Mouse (Mus musculus): Measurements from ENCODE around the gene Otud4.
"Not testable (repeated sequence)": the region's sequence is repeated elsewhere in the genome, so short reads cannot be mapped to it uniquely, and the experiment has no call there.

Gene Otud4

GRCm38 (mm10) chr8:79639586-79640451, at the start of gene Otud4:
Gene Otud4 (plus strand): TSS chr8:79639618.
- DNase-seq, result peak; percentile 41

GRCm38 (mm10) chr8:79600962-79601361, 38.5 kb upstream of the Otud4 start:
- DNase-seq, result no peak

- not testable (repeated sequence) for DNase-seq
Observed at GRCm38 (mm10) chr8:79603204-79603603, 36.2 kb upstream of the Otud4 start.

GRCm38 (mm10) chr8:79606225-79606624, 33.2 kb upstream of the Otud4 start:
- DNase-seq, result no peak

- DNase-seq, result no peak
Observed at GRCm38 (mm10) chr8:79606751-79607300, 32.6 kb upstream of the Otud4 start.

GRCm38 (mm10) chr8:79608701-79609100, 30.7 kb upstream of the Otud4 start:
- no peak for DNase-seq

GRCm38 (mm10) chr8:79610268-79610667, 29.1 kb upstream of the Otud4 start:
- DNase-seq, result no peak

GRCm38 (mm10) chr8:79612298-79612697, 27.1 kb upstream of the Otud4 start:
- DNase-seq, result no peak

- DNase-seq, result no peak
Observed at GRCm38 (mm10) chr8:79612965-79613364, 26.5 kb upstream of the Otud4 start.

- DNase-seq, result no peak
Observed at GRCm38 (mm10) chr8:79615741-79616350, 23.6 kb upstream of the Otud4 start.

GRCm38 (mm10) chr8:79618906-79619305, 20.5 kb upstream of the Otud4 start:
- DNase-seq, result no peak

- DNase-seq, result no peak
Observed at GRCm38 (mm10) chr8:79619353-79619752, 20.1 kb upstream of the Otud4 start.

GRCm38 (mm10) chr8:79620000-79620399, 19.4 kb upstream of the Otud4 start:
- DNase-seq, result no peak

- no peak for DNase-seq
Observed at GRCm38 (mm10) chr8:79620489-79621276, 18.7 kb upstream of the Otud4 start.

GRCm38 (mm10) chr8:79622346-79622745, 17.1 kb upstream of the Otud4 start:
- no peak for DNase-seq

- no peak for DNase-seq
Observed at GRCm38 (mm10) chr8:79623351-79623750, 16.1 kb upstream of the Otud4 start.

GRCm38 (mm10) chr8:79624416-79624815, 15.0 kb upstream of the Otud4 start:
- no peak for DNase-seq

- no peak for DNase-seq
Observed at GRCm38 (mm10) chr8:79626213-79626612, 13.2 kb upstream of the Otud4 start.

GRCm38 (mm10) chr8:79635491-79635890, 3.9 kb upstream of the Otud4 start:
- DNase-seq, result no peak

- DNase-seq, result no peak
Observed at GRCm38 (mm10) chr8:79636151-79636550, 3.3 kb upstream of the Otud4 start.

- no peak for DNase-seq
Observed at GRCm38 (mm10) chr8:79637237-79637636, 2.2 kb upstream of the Otud4 start.

GRCm38 (mm10) chr8:79638001-79638706, 1.3 kb upstream of the Otud4 start:
- peak; percentile 36 for DNase-seq
